Mouse (Mus musculus): ENCODE results near the gene Slc25a48. TPM values are rescaled to one million over a fixed set of nuclear protein-coding genes. Genes with fewer than 3 reads are reported as not detected.

Slc25a48 gene
- polyA plus RNA-seq, 1 experiment from 2014 or later, result 2.1 TPM

- Histone ChIP-seq H3K9me3 (no peaks in the 10 kb centered on the region), H3K4me2 (peak within 1 kb of the TSS; percentile 76), H3K9ac (peak within 1 kb of the TSS; percentile 24), H3K4me3 (peak within 1 kb of the TSS; percentile 56), H3K4me1 (peaks cover 3% of the 10 kb centered on the region; the same call in 1 of the 2 replicates), H3K27ac (peak within 1 kb of the TSS; percentile 43), H3K36me3 (no peaks in the 10 kb centered on the region), H3K27me3 (no peaks in the 10 kb centered on the region)
- ATAC-seq (ENCODE audit: insufficient number of reproducible peaks, low FRiP score, low TSS enrichment, low read depth), result peak; percentile 93
- WGBS, result under 1% methylated on average over 56 of the region's 56 CpGs
Observed at GRCm38 (mm10) chr13:56522081-56522820, 84.1 kb downstream of the Slc25a48 start, which contains the start of gene Fbxl21. Gene Fbxl21 (plus strand): TSS chr13:56522472.

- Histone ChIP-seq H3K9me3 (no peaks in the 10 kb centered on the region), H3K27me3 (no peaks in the 10 kb centered on the region), H3K4me1 (peaks cover 3% of the 10 kb centered on the region; the same call in 1 of the 2 replicates), H3K4me2 (peak overlapping the region; percentile 76), H3K4me3 (peak overlapping the region; percentile 56), H3K9ac (peak overlapping the region; percentile 24), H3K36me3 (no peaks in the 10 kb centered on the region), H3K27ac (peak overlapping the region; percentile 43; the same call in 1 of the 2 replicates)
- 6% methylated on average over 8 of the region's 8 CpGs for WGBS
- no peak for ATAC-seq (ENCODE audit: insufficient number of reproducible peaks, low FRiP score, low TSS enrichment, low read depth)
Observed at GRCm38 (mm10) chr13:56522821-56523167, 84.6 kb downstream of the Slc25a48 start.

Other genes with a start within 250 kb of the Slc25a48 start
- gene Neurog1, start 186.2 kb upstream of the Slc25a48 start, polyA plus RNA-seq (2015; fragmentation: Nextera tagmentation; extraction: Ambion mirVana), result not detected in 2 replicates
- 624 and 644 TPM in 2 replicates for gene Cxcl14, start 141.8 kb upstream of the Slc25a48 start, polyA plus RNA-seq (2015; fragmentation: Nextera tagmentation; extraction: Ambion mirVana)
- 0.10 and 0.19 TPM in 2 replicates for gene Gm3045, start 11.8 kb upstream of the Slc25a48 start, polyA plus RNA-seq (2015; fragmentation: Nextera tagmentation; extraction: Ambion mirVana)
- not detected in 2 replicates for gene Il9, start 43.9 kb downstream of the Slc25a48 start, polyA plus RNA-seq (2015; fragmentation: Nextera tagmentation; extraction: Ambion mirVana)
- 1.1 and 1.7 TPM in 2 replicates for gene Fbxl21, start 84.1 kb downstream of the Slc25a48 start, polyA plus RNA-seq (2015; fragmentation: Nextera tagmentation; extraction: Ambion mirVana)
- not detected in 2 replicates for gene Lect2, start 110.1 kb downstream of the Slc25a48 start, polyA plus RNA-seq (2015; fragmentation: Nextera tagmentation; extraction: Ambion mirVana)
- 105 and 121 TPM in 2 replicates for gene Tgfbi, start 171.2 kb downstream of the Slc25a48 start, polyA plus RNA-seq (2015; fragmentation: Nextera tagmentation; extraction: Ambion mirVana)

All from limb, embryonic 15.5 days (tissue).